Mouse (Mus musculus): ENCODE results near the gene Npc1l1. TPM values are rescaled to one million over a fixed set of nuclear protein-coding genes. Genes with fewer than 3 reads are reported as not detected.

Npc1l1 gene
- polyA plus RNA-seq, 1 experiment from 2014 or later = 0.05 TPM

DNA sequence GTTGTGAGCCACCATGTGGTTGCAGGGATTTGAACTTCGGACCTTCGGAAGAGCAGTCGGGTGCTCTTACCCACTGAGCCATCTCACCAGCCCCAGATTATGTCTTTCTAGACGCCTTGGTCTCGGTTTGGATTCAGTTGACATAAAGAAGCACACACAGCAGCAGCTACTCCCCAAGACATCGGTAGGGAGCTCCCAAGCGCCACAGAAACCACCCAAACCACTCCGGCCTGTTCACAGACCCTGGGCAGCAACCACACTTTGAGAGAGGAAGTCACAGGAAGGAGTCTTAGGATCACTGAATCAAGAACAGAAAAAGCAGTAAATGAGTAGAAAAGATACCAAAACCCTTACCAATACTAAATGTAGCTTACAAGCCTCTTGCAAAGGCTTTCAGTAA lies 33.2 kb downstream of the Npc1l1 start:
- no peak overlapping the region for H3K9ac ChIP-seq (ENCODE audit: low read depth, low read length)
- WGBS = 94% methylated on average over 8 of the region's 8 CpGs

DNA sequence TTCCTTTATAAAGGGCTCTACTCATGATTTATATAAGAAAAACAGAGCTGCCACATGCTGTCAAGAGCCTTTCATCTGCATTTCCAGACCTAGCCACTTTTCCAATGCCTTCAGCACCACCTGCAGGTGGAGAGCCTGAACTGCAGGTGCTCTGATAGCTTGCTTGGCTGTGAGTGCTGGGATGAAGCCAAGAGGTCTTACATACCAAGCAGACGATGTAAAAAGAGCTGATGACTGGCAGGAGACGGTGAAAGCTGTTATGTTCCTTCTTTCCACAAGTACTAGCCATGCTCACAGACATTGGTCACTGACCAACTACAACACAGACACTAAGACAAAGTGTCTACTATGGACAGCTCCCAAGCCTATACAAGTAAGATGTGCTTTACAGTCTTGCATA lies 42.1 kb downstream of the Npc1l1 start:
- Histone ChIP-seq H3K9ac (ENCODE audit: low read depth, low read length) (no peak overlapping the region), H3K4me2 (replicated peaks; ENCODE audit: low read depth, low read length) (no peak overlapping the region), H3K27me3 (ENCODE audit: control insufficient read depth, insufficient read depth, low read length) (no peaks in the 10 kb centered on the region), H3K4me1 (ENCODE audit: control insufficient read depth, insufficient read depth, low read length) (peaks cover 6% of the 10 kb centered on the region; the same call in 1 of the 2 replicates), H3K36me3 (ENCODE audit: control insufficient read depth, insufficient read depth, low read length) (peaks cover 11% of the 10 kb centered on the region; the same call in 1 of the 2 replicates), H3K27ac (ENCODE audit: low read depth, low read length) (no peak overlapping the region), H3K4me3 (ENCODE audit: low read length) (no peak overlapping the region), H3K9me3 (ENCODE audit: control insufficient read depth, low read length) (no peaks in the 10 kb centered on the region)
- WGBS = 11% methylated on average over 2 of the region's 2 CpGs
- ATAC-seq (ENCODE audit: low FRiP score, low TSS enrichment) = peak; percentile 63

More for the DNA sequence above, 33.2 kb downstream of the Npc1l1 start:
- H3K27me3 ChIP-seq (ENCODE audit: control insufficient read depth, insufficient read depth, low read length) = no peaks in the 10 kb centered on the region
- H3K9me3 ChIP-seq (ENCODE audit: control insufficient read depth, low read length) = no peaks in the 10 kb centered on the region
- ATAC-seq (ENCODE audit: low FRiP score, low TSS enrichment) = no peak
- no peak overlapping the region for H3K27ac ChIP-seq (ENCODE audit: low read depth, low read length)
- no peak overlapping the region for H3K4me3 ChIP-seq (ENCODE audit: low read length)
- peaks cover 12% of the 10 kb centered on the region; the same call in 1 of the 2 replicates for H3K36me3 ChIP-seq (ENCODE audit: control insufficient read depth, insufficient read depth, low read length)
- peaks cover 12% of the 10 kb centered on the region for H3K4me1 ChIP-seq (ENCODE audit: control insufficient read depth, insufficient read depth, low read length)
- no peak overlapping the region for H3K4me2 ChIP-seq (replicated peaks; ENCODE audit: low read depth, low read length)

DNA sequence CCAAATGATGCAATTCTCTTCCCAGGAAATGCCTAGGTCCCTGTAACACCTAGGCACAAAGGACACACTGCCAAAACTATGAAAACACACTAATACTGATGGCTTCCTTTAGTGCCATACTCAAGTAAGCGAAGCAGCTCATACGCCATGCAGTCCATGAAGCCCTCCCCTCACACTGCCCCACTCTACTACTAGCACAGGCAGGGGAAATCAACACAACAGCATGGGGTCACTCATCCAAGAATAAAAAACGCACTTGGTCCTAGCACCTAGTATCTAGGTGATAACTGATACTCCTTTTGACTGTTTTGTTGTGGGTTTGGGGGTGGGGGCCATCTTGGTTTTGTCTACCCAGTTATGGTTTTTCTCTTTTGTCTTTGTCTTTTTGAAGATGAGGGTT lies 42.5 kb downstream of the Npc1l1 start:
- Histone ChIP-seq H3K36me3 (ENCODE audit: control insufficient read depth, insufficient read depth, low read length) (peaks cover 7% of the 10 kb centered on the region; the same call in 1 of the 2 replicates), H3K27ac (ENCODE audit: low read depth, low read length) (no peak overlapping the region), H3K27me3 (ENCODE audit: control insufficient read depth, insufficient read depth, low read length) (no peaks in the 10 kb centered on the region), H3K4me1 (ENCODE audit: control insufficient read depth, insufficient read depth, low read length) (peaks cover 6% of the 10 kb centered on the region; the same call in 1 of the 2 replicates), H3K4me3 (ENCODE audit: low read length) (no peak overlapping the region), H3K4me2 (replicated peaks; ENCODE audit: low read depth, low read length) (no peak overlapping the region), H3K9me3 (ENCODE audit: control insufficient read depth, low read length) (no peaks in the 10 kb centered on the region), H3K9ac (ENCODE audit: low read depth, low read length) (no peak overlapping the region)
- WGBS = 70% methylated on average over 3 of the region's 3 CpGs
- ATAC-seq (ENCODE audit: low FRiP score, low TSS enrichment) = peak; percentile 51

DNA sequence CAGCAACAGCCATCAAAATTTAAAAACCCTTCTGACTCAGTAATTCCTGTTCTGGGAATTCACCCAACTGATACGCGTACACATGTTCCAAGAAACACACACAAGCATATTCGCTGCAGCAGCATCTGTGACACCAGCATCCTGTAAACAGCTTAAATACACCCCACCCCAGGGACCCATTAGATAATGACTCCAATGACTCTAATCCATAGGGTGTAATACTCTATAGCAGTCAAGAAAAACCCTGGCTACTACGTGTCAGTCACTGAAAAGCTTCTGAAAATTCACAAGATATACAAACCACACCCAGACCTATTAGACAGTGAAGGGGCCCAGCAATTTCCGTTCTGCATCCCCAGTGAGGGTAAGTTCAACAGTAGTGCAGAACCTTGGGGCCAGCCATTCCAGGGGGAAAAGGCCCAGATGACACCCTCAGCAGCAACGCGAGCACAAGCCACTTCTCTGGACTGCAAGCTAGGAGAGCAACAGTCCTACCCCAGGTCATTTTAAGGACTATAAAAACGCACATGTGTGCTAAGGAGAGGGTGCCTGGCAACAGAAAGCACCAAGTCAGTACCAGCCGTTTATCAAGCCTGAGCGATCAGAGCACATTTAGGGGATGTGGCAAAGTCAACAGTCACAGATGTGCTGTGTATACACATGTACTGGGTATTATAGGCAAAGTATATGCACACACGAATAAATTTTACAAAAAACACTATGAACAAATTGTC lies 45.6 kb downstream of the Npc1l1 start:
- Histone ChIP-seq H3K9ac (ENCODE audit: low read depth, low read length) (no peak overlapping the region), H3K4me1 (ENCODE audit: control insufficient read depth, insufficient read depth, low read length) (peaks cover 13% of the 10 kb centered on the region), H3K4me2 (replicated peaks; ENCODE audit: low read depth, low read length) (no peak overlapping the region), H3K27ac (ENCODE audit: low read depth, low read length) (no peak overlapping the region), H3K9me3 (ENCODE audit: control insufficient read depth, low read length) (no peaks in the 10 kb centered on the region), H3K36me3 (ENCODE audit: control insufficient read depth, insufficient read depth, low read length) (peaks cover 2% of the 10 kb centered on the region; the same call in 1 of the 2 replicates), H3K27me3 (ENCODE audit: control insufficient read depth, insufficient read depth, low read length) (no peaks in the 10 kb centered on the region), H3K4me3 (ENCODE audit: low read length) (no peak overlapping the region)
- ATAC-seq (ENCODE audit: low FRiP score, low TSS enrichment) = no peak
- 51% methylated on average over 11 of the region's 11 CpGs for WGBS

DNA sequence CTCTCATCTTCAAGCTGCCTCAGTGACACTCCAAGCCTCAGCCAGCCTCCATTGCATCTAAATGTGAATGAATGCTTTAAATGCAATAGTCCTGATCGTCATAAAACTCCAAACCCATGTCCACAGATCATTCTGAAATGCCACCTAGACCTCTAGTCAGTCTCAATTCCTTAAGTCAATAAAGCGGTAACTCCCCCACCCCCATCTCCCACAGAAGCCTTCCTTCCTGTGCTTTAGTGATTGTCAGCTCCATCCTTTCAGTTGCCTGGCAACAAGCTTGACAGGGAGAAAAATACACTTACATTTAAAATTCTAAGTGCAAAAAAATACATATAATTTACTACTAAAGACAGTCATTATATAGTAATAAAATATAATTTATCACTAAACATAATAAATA lies 46.7 kb downstream of the Npc1l1 start:
- no peak overlapping the region for H3K27ac ChIP-seq (ENCODE audit: low read depth, low read length)
- H3K36me3 ChIP-seq (ENCODE audit: control insufficient read depth, insufficient read depth, low read length) = peaks cover 2% of the 10 kb centered on the region; the same call in 1 of the 2 replicates
- no peak for ATAC-seq (ENCODE audit: low FRiP score, low TSS enrichment)
- H3K4me2 ChIP-seq (replicated peaks; ENCODE audit: low read depth, low read length) = no peak overlapping the region
- no peaks in the 10 kb centered on the region for H3K9me3 ChIP-seq (ENCODE audit: control insufficient read depth, low read length)
- no peak overlapping the region for H3K4me3 ChIP-seq (ENCODE audit: low read length)
- no peak overlapping the region for H3K9ac ChIP-seq (ENCODE audit: low read depth, low read length)
- 54% methylated on average over 2 of the region's 2 CpGs for WGBS
- H3K27me3 ChIP-seq (ENCODE audit: control insufficient read depth, insufficient read depth, low read length) = no peaks in the 10 kb centered on the region
- H3K4me1 ChIP-seq (ENCODE audit: control insufficient read depth, insufficient read depth, low read length) = peaks cover 24% of the 10 kb centered on the region

DNA sequence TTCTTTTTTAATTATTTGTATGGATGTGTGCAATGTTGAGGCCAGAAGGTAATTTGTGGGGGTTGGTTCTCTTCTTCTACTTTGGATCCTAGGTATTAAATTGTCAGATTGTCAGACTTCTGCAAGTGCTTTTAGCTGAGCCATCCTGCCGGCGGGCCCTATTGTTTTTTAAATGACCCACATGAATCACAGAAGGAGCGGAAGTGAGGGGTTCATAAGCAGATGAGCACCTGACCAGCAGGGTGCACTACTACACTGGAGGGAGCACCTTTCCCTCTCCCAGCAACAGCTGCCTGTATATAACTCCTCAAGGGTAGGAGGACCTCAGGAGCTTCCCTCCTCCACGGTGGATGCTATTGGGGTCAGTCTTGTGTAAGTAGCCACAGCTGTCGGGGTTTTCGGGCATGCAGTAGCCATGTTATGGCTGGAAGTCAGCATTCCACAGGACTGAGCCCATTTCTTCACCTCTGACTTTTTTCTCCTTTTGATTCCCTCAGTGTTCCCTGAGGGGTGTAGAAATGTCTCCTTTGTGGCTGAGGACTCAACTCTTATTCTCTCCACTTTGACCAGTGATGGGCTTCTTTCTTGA lies 49.0 kb downstream of the Npc1l1 start:
- Histone ChIP-seq H3K27me3 (ENCODE audit: control insufficient read depth, insufficient read depth, low read length) (no peaks in the 10 kb centered on the region), H3K9ac (ENCODE audit: low read depth, low read length) (no peak overlapping the region), H3K4me2 (replicated peaks; ENCODE audit: low read depth, low read length) (no peak overlapping the region), H3K4me3 (ENCODE audit: low read length) (no peak overlapping the region), H3K27ac (ENCODE audit: low read depth, low read length) (no peak overlapping the region), H3K9me3 (ENCODE audit: control insufficient read depth, low read length) (no peaks in the 10 kb centered on the region; the same call in 1 of the 2 replicates), H3K36me3 (ENCODE audit: control insufficient read depth, insufficient read depth, low read length) (peaks cover 2% of the 10 kb centered on the region; the same call in 1 of the 2 replicates), H3K4me1 (ENCODE audit: control insufficient read depth, insufficient read depth, low read length) (peaks cover 37% of the 10 kb centered on the region)
- ATAC-seq (ENCODE audit: low FRiP score, low TSS enrichment) = no peak
- WGBS = 50% methylated on average over 6 of the region's 6 CpGs

DNA sequence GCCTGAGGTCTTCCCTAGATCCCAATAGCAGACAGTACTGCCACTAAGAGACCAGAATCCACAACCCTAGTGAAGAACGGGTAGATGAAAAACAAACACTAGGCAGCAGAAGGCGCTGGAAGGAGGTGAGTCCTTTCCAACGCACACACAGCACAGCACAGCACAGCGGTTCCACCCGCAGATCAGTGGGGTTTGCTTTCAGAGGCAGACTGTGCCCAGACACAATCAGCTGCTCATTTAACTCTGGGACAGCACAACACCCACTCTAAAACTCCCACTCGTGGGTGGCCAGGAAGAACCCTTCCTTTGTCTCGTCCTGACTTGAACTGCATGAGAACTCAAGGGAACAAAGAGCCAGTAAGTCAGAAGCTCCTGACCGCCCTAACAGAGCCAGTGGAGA lies 50.7 kb downstream of the Npc1l1 start:
- no peak overlapping the region for H3K4me2 ChIP-seq (replicated peaks; ENCODE audit: low read depth, low read length)
- no peaks in the 10 kb centered on the region for H3K36me3 ChIP-seq (ENCODE audit: control insufficient read depth, insufficient read depth, low read length)
- H3K4me1 ChIP-seq (ENCODE audit: control insufficient read depth, insufficient read depth, low read length) = peaks cover 39% of the 10 kb centered on the region
- WGBS = 23% methylated on average over 8 of the region's 8 CpGs
- no peak overlapping the region for H3K4me3 ChIP-seq (ENCODE audit: low read length)
- H3K9ac ChIP-seq (ENCODE audit: low read depth, low read length) = no peak overlapping the region
- ATAC-seq (ENCODE audit: low FRiP score, low TSS enrichment) = no peak
- no peaks in the 10 kb centered on the region for H3K27me3 ChIP-seq (ENCODE audit: control insufficient read depth, insufficient read depth, low read length)
- no peaks in the 10 kb centered on the region; the same call in 1 of the 2 replicates for H3K9me3 ChIP-seq (ENCODE audit: control insufficient read depth, low read length)
- peak overlapping the region; percentile 73; the same call in 1 of the 2 replicates for H3K27ac ChIP-seq (ENCODE audit: low read depth, low read length)

DNA sequence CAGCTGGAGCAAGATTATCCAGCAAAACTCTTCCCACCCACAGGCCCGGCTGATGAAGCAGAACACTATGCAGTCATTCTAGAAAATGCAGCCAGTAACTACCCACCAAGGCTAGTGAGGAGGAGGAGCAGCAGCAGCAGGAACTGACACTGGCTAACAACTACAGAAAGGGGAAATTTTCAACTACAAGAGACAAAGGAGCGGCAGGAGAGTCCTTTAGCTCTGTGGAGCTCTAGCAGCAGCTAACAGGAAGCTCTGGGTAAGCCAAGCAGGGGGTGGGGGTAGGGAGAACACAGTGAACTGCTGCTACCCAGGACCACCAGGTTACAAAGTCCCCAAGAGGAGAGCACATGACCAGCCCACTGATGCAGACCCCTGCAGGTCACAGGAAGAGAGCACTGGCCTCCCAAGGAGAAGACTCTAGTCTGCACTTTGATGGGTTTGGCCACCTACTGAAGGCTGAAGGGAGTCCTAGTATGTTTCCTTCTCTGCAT lies 51.2 kb downstream of the Npc1l1 start:
- H3K4me3 ChIP-seq (ENCODE audit: low read length) = no peak overlapping the region
- no peaks in the 10 kb centered on the region; the same call in 1 of the 2 replicates for H3K9me3 ChIP-seq (ENCODE audit: control insufficient read depth, low read length)
- no peak overlapping the region for H3K4me2 ChIP-seq (replicated peaks; ENCODE audit: low read depth, low read length)
- peaks cover 39% of the 10 kb centered on the region for H3K4me1 ChIP-seq (ENCODE audit: control insufficient read depth, insufficient read depth, low read length)
- 0 out of 2 replicates have a peak overlapping the region, but pooled peaks have one; percentile 34 for H3K9ac ChIP-seq (ENCODE audit: low read depth, low read length)
- 0 out of 2 replicates have a peak, but pooled peaks have one; percentile 11 for ATAC-seq (ENCODE audit: low FRiP score, low TSS enrichment)
- no peaks in the 10 kb centered on the region for H3K36me3 ChIP-seq (ENCODE audit: control insufficient read depth, insufficient read depth, low read length)
- 13% methylated on average over 2 of the region's 2 CpGs for WGBS
- no peaks in the 10 kb centered on the region for H3K27me3 ChIP-seq (ENCODE audit: control insufficient read depth, insufficient read depth, low read length)
- H3K27ac ChIP-seq (ENCODE audit: low read depth, low read length) = peak overlapping the region; percentile 73; the same call in 1 of the 2 replicates
